Mouse (Mus musculus) lung, postnatal 25 days (tissue): ENCODE measurements around the gene Klhl22.

Source experiments
- DNase-seq: peaks from one replicate; pipeline ENCODE4 v3.0.0; 2022; ENCODE audit warnings: low spot score

Gene Klhl22

DNA sequence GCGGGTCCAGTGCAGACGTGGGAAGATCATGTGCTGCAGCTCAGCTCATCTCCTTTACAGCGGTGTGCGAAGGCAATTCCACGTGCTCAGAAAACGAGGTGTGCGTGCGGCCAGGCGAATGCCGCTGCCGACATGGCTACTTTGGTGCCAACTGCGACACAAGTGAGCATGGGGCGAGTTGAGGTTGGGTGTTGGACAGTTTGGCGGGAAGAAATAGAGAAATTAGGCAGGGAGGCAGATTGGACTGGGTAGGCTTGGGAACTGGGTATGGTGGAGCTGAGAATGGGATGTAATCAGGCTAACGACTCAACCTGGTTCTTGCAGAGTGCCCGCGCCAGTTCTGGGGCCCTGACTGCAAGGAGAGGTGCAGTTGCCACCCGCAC is 43.0 kb downstream of the Klhl22 start:
- no peak for DNase-seq

DNA sequence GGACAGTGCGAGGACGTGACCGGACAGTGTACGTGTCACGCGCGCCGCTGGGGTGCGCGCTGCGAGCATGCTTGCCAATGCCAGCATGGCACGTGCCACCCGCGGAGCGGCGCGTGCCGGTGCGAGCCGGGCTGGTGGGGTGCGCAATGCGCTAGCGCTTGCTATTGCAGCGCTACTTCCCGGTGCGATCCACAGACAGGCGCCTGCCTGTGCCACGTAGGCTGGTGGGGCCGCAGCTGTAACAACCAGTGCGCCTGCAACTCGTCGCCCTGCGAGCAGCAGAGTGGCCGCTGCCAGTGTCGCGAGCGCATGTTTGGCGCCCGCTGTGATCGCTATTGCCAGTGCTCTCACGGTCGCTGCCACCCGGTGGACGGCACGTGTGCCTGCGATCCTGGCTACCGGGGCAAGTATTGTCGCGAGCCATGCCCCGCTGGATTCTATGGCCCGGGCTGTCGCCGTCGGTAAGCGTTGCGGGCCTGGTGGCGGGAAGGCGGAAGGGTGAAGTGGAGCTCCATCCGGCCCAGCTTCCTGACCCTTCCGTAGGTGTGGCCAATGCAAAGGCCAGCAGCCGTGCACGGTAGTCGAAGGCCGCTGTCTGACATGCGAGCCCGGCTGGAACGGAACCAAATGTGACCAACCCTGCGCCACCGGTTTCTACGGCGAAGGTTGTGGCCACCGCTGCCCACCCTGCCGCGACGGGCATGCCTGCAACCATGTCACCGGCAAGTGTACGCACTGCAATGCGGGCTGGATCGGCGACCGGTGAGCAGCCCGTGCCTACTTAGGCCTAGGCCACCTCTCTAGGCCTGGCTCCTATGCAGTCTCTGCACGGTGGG is 43.6 kb downstream of the Klhl22 start:
- no peak for DNase-seq

DNA sequence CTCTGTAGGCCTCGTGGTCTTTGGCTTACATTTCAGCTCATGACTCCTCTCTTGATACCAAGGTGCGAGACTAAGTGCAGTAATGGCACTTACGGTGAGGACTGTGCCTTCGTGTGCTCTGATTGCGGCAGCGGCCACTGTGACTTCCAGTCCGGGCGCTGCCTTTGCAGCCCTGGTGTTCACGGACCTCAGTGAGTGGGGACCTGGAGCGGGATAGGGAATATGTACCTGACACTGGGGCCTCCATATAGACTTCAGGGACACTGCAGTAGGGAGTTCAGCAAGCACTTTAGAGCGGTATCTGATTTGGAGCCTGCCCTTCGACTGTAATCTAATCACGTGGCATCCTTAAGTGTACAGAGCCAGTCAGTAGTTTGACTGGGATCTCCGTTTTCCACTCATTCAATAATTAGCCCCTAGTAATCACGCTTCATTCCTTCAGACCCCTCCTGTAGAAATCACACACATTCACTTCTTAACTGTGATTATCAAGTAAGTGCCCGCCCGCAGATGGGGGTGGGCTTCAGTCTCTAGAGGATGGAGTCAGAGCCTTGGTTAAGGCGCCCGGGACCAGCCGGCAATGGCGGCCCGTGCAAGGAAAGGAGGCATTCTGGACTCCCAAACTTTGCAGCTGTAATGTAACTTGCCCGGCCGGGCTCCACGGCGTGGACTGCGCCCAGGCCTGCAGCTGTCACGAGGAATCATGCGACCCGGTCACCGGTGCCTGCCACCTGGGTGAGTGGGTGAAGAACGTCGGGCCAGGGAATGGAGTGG is 44.4 kb downstream of the Klhl22 start:
- DNase-seq = no peak

DNA sequence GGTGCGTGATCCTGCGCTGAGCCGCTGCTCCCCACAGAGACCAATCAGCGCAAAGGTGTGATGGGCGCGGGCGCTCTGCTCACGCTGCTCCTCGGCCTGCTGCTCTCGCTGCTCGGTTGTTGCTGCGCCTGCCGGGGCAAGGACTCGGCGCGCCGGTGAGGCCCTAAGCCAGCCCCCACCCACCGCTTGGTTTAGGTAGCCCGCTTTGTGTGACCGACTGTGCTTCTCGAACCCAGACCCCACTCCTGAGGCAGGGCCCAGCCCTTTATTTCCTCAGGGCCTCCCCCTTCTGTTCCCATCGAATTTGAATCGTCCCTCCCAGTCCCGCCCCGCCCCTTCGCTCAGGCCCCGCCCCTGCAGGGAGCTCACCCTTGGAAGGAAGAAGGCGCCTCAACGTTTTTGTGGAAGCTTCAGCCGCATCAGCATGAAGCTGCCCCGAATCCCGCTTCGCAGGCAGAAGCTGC is 45.1 kb downstream of the Klhl22 start:
- DNase-seq = no peak

DNA sequence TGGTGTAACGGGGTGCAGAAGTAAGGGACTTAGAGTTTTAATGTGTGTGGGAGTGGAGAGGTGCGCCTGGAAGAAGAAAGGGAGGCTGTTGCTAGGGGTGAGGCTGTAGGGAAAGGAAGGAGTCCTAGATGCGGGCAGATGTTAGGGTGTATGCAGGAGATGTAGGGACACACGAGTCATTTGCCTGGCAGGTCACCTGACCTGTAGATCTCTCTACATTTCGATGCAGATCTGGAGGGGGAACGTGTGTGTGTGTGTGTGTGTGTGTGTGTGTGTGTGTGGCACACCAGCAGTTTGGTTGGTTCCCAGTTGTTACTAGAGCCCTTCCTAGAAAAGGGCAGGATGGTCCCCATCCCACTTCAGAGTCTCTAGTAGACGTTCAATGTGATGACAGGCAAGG is 45.6 kb downstream of the Klhl22 start:
- DNase-seq = no peak

DNA sequence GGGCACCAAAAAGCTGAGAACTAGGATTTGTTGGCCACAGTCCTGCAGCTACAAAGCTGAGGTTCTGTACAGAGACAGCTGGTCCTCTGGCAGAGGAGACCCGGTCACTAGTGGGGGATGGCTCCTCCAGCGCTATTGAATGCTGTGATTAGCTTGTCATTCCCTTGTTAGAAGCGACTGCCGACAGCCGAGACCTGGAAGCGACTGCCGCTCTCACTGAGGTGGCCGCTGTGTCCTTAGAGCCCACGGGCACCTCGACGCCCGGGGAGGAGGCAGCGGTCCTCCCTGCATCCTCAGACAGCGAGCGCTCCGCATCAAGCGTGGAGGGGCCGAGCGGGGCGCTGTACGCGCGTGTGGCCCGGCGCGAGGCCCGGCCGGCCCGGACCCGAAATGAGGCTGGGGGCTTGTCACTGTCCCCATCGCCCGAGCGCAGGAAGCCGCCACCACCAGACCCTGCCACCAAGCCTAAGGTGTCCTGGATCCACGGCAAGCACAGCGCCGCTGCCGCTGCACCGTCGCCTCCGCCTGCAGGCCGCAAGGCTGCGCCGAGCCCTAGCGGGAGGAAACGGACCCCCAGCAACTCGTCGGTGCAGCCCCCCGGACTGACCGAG is 47.3 kb downstream of the Klhl22 start:
- no peak for DNase-seq

DNA sequence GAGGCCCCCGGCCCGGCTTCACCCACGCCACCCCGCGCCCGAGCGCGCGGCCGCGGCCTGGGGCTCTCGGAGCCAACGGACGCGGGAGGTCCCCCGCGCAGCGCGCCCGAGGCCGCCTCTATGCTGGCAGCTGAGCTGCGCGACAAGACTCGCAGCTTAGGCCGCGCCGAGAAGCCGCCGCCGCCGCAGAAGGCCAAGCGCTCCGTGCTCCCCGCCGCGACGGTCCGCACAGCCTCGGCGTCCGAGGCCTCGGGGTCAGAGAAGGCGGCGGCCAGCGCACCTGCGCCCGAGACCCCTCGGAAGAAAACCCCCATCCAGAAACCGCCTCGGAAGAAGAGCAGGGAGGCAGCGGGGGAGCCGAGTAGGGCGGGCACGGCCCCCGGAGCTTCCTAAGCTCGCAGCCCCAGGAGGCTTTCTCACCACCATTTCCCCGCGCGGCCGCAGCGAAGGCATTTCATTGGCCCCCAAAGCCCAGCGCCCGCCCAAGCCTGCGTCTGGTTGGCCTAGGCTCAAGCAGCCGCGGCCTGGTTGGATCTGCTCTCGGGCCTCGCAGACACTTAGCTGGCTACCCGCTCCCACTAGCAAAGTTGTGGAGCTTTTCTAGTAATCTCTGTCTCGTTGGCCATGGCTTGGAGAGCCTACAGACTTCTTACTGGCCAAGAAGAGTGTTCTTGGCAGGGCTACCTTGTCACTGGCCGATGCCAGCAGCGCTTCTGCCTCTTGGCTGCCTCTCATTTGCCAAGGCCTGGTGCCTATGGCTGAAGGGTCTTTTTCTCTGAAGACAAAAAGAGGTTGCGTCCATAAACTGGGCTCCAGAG is 48.0 kb downstream of the Klhl22 start:
- peak; percentile 84 for DNase-seq

DNA sequence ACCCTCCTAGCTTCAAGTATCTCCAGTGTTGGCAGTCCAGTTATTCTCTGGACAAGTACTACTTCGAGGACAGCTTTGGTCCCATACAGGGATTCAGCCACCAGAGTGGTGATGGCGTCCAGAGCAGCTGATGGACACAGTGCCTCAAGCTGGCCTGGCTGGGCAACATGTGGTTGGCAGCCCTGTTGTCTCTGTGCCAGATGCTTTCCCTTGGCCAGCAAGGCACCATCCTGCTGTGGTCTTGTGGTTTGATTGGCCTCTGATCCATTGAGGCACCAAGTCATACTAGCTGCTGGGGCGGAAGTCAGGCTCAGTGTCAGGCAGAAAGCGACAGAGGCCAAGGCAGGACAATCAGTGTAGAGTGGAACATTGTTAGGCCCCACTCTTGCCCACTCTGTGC is 49.7 kb downstream of the Klhl22 start:
- no peak for DNase-seq

DNA sequence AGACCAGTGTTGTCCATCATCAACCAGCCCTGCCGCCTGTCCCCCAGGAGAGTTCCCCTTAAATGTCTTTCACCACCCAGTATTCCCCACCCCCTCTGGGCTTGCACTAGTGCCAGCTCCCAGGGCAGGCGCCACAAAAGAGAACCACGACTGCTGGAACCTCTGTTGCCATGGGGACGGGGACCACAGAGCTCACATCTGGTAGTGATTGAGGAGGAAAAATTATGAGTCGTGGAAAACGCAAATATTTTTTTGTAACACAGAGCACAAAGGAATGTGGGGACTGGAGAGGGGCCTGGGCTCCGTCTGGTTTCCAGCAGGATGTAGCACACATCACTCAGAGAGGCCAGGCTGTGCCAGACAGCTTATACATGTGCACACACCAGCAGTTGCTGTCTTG is 50.3 kb downstream of the Klhl22 start:
- DNase-seq = peak; percentile 39

DNA sequence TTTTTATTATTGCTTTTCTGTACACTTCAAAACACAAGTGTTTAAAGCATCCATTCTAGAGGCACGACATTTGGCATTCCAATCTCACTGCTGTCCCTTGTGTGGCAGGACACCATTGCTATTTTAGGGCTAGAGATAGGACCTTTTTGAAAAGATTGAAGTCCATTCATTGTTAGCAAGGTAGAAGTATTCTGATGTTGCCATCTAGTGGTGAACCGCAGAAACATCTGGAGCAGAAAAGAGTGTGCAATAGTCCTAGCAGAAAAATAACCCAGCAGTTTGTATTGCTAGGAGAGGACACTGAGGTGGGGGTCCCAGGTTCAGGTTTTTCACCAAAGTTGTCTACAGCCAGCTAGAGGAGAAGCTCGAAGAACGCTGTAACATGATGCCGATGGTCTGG is 52.7 kb downstream of the Klhl22 start:
- peak; percentile 74 for DNase-seq

DNA sequence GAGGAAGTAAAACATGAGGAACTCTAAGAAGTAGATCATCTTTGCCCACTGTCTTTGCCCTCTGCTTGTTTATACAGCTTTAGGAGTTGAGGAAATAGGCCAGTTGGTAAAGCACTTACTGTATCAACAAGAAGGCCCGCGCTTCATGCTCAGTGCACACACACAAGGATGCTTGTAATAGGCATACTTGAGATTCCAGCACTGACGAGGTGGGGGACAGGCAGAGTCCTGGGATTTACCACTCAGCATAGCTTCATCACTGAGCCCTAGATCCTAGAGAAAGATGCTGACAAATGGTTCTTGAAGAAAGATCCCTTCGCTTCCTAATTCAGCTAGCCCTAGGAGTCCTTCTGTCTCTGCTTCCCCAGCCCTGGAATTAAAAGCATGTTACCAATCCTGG is 53.8 kb downstream of the Klhl22 start:
- DNase-seq = no peak

DNA sequence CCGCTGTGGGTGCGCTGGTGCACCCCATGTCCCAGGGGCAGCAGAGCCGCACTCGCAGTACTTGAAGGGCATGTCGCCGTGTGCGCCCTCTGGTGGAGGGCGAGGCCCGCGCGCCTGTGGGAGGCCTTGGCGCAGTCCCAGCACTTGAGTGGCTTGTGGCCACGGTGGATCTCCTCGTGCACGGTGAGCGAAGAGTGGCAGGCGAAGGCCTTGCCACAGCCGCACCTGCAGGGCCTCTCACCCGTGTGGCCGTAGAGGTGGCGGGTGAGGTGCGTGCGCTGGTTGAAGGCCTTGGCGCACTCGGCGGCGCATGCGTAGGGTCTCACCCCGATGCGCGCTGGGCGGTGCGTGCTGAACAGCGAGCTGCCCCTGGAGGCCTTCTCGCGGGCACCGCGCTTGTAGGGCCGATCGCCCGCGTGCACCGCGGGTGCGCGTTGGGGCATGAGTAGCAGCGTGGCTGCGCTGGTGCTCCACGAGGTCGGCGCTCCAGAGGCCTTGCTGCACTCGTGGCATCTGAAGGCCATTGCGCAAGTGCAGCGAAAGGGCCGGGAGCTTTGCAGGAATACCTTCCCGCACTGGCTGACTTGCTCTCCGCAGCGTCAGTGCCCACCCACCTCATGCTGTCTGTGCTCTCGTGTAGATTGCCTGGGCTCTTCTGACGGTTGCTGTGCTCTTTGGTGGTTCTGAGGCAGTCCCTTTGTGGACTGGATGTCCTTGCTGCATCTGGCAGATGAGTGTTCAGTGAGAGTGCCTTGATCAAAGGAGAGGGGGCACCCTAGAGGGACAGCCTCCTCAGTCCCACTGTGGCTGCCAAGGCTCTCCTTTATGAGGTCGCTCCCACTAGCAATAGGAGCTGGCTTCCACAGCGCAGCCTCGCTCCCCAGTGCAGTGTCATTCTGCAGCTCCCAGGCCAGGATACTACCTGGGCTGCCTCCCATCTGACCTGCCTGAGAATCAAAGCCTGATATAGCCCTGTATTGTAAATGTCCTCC is 56.3 kb downstream of the Klhl22 start:
- peak; percentile 68 for DNase-seq

DNA sequence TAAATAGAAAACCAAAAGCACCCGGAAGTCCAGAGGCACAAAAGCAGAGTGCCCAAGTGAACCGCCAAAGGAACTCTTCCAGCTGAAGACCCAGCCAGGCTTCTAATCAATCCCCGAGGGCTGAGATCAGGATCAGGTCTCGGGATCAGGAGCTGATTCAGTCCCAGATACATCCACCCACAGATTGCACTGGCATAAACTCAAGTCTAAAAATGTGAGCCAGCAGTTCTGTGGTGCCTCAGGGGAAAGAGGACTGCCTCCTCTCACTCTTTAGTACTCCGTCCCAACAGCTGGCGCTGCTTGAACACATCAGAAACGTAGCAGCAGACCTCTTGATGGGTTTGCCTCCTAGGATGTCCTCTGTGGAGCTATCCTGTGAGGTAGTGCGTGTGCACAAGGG is 57.1 kb downstream of the Klhl22 start:
- DNase-seq = no peak

DNA sequence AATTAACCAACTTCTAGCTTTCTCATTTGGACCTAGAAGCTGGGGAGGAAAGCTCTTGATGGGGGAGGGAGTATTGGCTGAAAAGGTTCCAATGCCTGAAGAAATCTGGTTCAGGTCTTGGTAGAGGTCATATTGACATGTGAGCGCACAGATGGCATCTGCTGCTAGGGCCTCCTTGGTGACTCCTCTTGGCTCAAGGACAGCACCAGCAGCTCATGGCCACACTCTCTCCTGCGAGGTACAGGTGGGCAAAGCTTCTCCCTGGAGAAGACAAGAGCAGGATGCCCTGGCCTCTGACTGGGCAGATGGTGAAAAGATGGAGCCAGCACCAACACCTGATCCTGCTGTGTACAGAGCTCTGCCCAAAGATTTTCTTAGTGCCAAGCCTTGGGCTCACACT is 67.1 kb downstream of the Klhl22 start:
- DNase-seq = no peak

DNA sequence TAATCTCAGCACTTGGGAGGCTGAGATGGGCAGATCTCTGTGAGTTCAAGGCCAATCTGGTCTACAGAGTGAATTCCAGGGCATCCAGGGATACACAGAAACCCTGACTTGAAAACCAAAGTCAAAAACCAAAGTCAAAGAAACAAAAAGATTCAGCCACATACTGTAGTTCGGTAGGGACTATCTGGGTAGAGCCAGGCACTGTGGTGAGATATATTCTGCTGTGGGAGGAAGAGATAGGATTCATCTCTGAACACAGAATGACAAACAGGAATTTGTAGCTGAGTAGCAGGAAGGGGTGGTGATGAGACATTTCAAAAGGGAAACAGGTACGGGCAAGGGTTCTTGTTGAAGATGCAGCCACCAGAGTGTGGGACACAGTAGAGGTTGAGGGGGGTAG is 68.8 kb downstream of the Klhl22 start:
- no peak for DNase-seq

DNA sequence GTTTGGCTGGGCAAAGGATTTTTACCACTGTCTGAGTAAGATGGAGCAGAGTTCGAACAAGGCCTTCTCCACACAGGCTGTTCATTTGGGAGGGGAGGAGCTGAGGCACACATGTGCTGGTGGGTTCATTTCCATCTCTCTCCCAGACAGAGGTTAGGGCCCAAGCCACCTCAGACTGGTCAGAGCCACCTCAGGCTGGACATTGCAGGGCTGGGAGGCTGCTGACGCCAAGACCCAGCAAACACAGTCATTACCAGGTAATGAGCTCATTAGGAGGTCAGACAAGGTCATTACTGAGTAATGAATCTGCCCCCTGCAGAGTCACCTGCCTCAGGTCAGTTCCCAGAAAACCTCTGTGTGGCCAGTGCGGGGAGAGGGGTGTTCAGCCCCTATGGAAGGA is 69.4 kb downstream of the Klhl22 start:
- no peak for DNase-seq

DNA sequence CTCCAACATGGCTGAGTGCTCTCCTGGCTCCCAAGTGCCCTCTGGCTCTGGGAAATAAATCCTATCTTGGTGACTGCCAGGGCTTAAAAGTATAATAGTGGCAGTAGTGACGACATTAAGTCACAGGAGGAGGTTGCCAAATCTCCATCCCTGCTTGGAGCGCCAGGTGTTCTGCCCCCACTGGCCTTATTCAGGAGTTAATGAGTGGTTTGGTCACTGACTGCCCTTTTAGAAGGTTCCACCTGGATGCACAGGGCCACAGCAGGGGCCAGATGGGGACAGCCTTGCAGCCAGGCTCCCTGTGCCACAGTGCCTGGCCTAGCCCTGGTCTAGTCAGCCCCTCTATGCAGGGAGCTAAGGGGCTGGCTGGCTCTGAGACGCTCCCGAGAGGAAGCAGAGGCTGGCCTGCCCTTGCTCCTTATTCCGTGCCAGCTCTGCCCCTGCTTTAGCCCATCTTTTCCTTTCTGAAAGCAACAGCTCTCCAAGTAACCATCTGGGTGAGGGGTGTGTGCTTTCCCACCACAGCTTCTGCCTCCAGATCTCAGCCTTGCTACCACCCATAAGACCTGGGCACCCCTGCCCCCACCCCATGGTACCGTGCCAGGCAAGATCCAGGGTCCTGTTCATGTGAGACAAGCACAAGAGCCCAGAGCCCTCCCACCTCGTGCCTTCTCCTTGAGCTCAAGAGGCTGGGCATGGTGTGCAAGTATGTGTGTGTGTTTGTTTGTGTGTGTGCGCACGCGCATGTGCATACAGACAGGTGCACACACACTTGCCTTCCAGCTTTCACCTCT is 71.2 kb downstream of the Klhl22 start:
- DNase-seq = no peak

DNA sequence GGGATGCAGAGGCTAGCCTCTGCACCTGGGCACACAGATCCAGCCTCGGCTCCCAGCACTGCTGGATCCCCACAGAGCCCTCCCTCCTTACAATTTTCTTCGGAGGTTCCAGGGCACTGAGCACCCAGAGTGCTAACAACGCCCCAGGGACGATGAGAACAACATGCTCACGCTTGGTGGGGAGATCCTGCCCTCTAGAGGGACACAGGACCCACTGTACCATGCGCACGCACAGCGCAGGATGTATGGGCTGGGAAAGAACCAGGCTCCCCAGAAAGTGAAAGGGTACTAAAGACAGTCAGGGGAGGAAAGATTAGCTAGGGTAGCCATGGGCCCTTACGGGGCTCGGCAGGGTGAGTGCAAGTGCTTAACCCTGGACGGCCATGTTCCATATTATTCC is 72.4 kb downstream of the Klhl22 start:
- DNase-seq = no peak

DNA sequence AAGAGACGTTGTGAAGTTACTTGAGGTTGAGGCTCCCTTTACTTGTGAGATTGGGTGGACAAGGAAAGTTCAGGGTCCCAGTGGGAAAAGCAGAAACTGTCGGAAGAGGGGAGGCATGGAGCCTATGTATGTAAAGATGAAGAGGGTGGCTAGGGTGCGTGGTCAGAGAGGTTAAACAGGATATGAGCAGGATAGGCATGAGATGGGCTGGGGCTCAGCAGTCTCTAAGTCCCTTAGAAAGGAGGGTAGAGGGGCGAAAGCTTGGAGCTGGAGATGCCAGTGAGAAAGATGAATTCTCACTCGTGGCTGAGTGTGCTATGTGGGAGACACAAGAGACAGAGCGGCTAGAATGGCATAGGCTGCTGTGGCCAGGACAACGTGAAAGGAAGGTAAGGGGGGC is 73.4 kb downstream of the Klhl22 start, which contains the start of gene B830017H08Rik:
TSS of gene B830017H08Rik (plus strand) at position 301 of the 400 bp plus-strand sequence.
- DNase-seq = no peak

DNA sequence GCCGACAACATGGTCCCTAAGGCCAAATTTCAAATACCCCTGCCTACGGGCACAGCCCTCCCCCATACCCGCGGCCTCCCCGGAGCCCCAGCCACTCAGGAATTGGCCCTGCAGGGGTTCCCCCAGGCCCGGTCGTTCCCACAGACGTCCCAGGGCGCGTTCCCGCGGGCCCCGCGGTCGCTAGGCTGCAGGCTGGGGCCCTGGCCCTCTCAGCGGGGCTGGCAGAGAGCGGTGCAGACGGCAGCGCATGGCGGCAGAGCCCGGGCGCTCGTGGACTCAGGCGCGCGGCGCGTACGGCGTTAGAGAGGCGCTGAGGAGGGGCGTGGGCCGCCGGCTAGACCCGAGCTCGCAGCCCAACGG is 73.9 kb downstream of the Klhl22 start:
- DNase-seq = no peak
